Mouse (Mus musculus) bone marrow macrophage, adult 2 months (primary cell): ENCODE measurements at regions not wholly inside any gene's neighbourhood (a gene's known extent, or its start where the extent isn't known, plus 50 kb on each side); places are given as distances from the start of the nearest gene placed in this dataset.

Source experiments
- H3K27ac ChIP-seq: 2 replicates; pipeline ENCODE4 v1.5.1; 2012; ENCODE audit warnings: low read depth, low read length; ENCODE audit not compliant: insufficient read depth
- H3K4me1 ChIP-seq: 2 replicates; pipeline ENCODE4 v1.6.1; 2012; ENCODE audit warnings: low read length; ENCODE audit not compliant: control insufficient read depth, insufficient read depth
- H3K4me3 ChIP-seq: 2 replicates; pipeline ENCODE4 v1.5.1; 2012; ENCODE audit warnings: mild to moderate bottlenecking, low read length, moderate library complexity; ENCODE audit not compliant: insufficient read depth
- CTCF ChIP-seq: IDR thresholded peaks from 2 replicates; pipeline ENCODE4 v1.5.1; 2012; ENCODE audit warnings: low read depth, mild to moderate bottlenecking, low read length, moderate library complexity
- POLR2A ChIP-seq: IDR thresholded peaks from 2 replicates; pipeline ENCODE4 v1.6.1; 2012; ENCODE audit warnings: mild to moderate bottlenecking, low read depth, low read length, borderline replicate concordance

- TF ChIP-seq POLR2A (no peak), CTCF (no peak)
- H3K27ac ChIP-seq: no peak overlapping the region
- H3K4me3 ChIP-seq: no peak overlapping the region
- H3K4me1 ChIP-seq: no peaks in the 10 kb centered on the region
Measured at GRCm38 (mm10) chr2:169452956-169453355, 134.6 kb downstream of the Gm11011 start.

- TF ChIP-seq CTCF (no peak), POLR2A (no peak)
- Histone ChIP-seq H3K27ac (no peak overlapping the region), H3K4me1 (no peaks in the 10 kb centered on the region), H3K4me3 (no peak overlapping the region)
Measured at GRCm38 (mm10) chr2:169450801-169451200, 136.7 kb downstream of the Gm11011 start.

- Histone ChIP-seq H3K27ac (no peak overlapping the region), H3K4me1 (no peaks in the 10 kb centered on the region), H3K4me3 (no peak overlapping the region)
- TF ChIP-seq CTCF (no peak), POLR2A (no peak)
Measured at GRCm38 (mm10) chr2:169447495-169448280, 139.9 kb downstream of the Gm11011 start.

GRCm38 (mm10) chr2:169445877-169446276 lies 141.7 kb downstream of the Gm11011 start:
- H3K27ac ChIP-seq: no peak overlapping the region
- no peak overlapping the region for H3K4me3 ChIP-seq
- H3K4me1 ChIP-seq: no peaks in the 10 kb centered on the region
- TF ChIP-seq CTCF: no peak
- no peak for TF ChIP-seq POLR2A

- no peak for TF ChIP-seq POLR2A
- no peak for TF ChIP-seq CTCF
- H3K27ac ChIP-seq: no peak overlapping the region
- no peak overlapping the region for H3K4me3 ChIP-seq
- H3K4me1 ChIP-seq: no peaks in the 10 kb centered on the region
Measured at GRCm38 (mm10) chr2:169445371-169445770, 142.2 kb downstream of the Gm11011 start.

GRCm38 (mm10) chr2:169443271-169443670 lies 144.3 kb downstream of the Gm11011 start:
- Histone ChIP-seq H3K4me3 (no peak overlapping the region), H3K27ac (no peak overlapping the region), H3K4me1 (no peaks in the 10 kb centered on the region)
- TF ChIP-seq POLR2A: no peak
- TF ChIP-seq CTCF: no peak

GRCm38 (mm10) chr2:169431516-169431915 lies 156.0 kb downstream of the Gm11011 start:
- TF ChIP-seq CTCF (no peak), POLR2A (no peak)
- H3K27ac ChIP-seq: no peak overlapping the region
- no peak overlapping the region for H3K4me3 ChIP-seq
- no peaks in the 10 kb centered on the region for H3K4me1 ChIP-seq

- Histone ChIP-seq H3K4me1 (no peaks in the 10 kb centered on the region), H3K27ac (no peak overlapping the region), H3K4me3 (no peak overlapping the region)
- TF ChIP-seq CTCF: no peak
- no peak for TF ChIP-seq POLR2A
Measured at GRCm38 (mm10) chr2:169429411-169429810, 158.1 kb downstream of the Gm11011 start.

GRCm38 (mm10) chr2:169424166-169424920 lies 163.2 kb downstream of the Gm11011 start:
- TF ChIP-seq POLR2A (no peak), CTCF (no peak)
- no peak overlapping the region for H3K27ac ChIP-seq
- no peak overlapping the region for H3K4me3 ChIP-seq
- H3K4me1 ChIP-seq: no peaks in the 10 kb centered on the region

GRCm38 (mm10) chr2:169412361-169412760 lies 175.2 kb downstream of the Gm11011 start:
- H3K4me1 ChIP-seq: no peaks in the 10 kb centered on the region
- TF ChIP-seq POLR2A (no peak), CTCF (no peak)
- H3K27ac ChIP-seq: no peak overlapping the region
- H3K4me3 ChIP-seq: no peak overlapping the region
